Mouse (Mus musculus): ENCODE data around the gene Bco1. TPM values are rescaled to one million over a fixed set of nuclear protein-coding genes. Genes with fewer than 3 reads are reported as not detected.

Gene Bco1
- total RNA-seq, 4 experiments from 2014 or later: 0.15 to 0.16 TPM; not detected in 2

GRCm38 (mm10) chr8:117094053-117094452, 1.6 kb upstream of the Bco1 start:
- DNase-seq: peak; percentile 27

- DNase-seq: no peak
These were observed 1.5 kb downstream of the Bco1 start for GRCm38 (mm10) chr8:117097051-117097563.

DNA sequence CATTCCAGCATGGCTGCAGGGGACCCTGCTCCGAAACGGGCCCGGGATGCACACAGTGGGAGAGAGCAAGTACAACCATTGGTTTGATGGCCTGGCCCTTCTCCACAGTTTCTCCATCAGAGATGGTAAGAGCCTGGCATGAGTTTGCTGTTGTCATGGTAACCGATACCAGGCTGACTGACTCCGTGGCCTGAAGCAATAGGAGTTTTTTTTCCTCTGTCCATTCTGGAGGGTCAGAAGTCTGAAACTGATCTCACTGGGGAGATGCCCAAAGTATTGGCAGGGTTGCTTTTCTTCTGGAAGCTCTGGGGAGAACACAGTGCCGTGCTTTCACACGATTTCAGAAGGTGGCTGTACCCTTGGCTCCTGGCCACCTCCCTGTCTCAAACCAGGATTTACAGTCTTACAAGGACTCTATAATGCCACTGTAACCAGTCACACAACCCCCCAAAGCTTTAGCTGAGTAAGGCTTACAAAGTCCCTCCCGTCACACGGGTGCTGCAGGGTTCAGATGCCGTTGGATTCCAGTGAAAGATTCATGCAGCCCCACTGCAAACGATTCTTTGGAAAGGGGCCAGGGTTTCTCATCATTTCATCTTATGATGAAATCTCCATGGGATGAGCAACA, 2.0 kb downstream of the Bco1 start:
- DNase-seq: no peak

- DNase-seq: peak; percentile 32
These were observed 11.9 kb downstream of the Bco1 start for GRCm38 (mm10) chr8:117107533-117107932.

GRCm38 (mm10) chr8:117109018-117109711, 13.5 kb downstream of the Bco1 start:
- DNase-seq: no peak

- peak; percentile 41 for DNase-seq
These were observed 14.2 kb downstream of the Bco1 start for GRCm38 (mm10) chr8:117109801-117110390.

DNA sequence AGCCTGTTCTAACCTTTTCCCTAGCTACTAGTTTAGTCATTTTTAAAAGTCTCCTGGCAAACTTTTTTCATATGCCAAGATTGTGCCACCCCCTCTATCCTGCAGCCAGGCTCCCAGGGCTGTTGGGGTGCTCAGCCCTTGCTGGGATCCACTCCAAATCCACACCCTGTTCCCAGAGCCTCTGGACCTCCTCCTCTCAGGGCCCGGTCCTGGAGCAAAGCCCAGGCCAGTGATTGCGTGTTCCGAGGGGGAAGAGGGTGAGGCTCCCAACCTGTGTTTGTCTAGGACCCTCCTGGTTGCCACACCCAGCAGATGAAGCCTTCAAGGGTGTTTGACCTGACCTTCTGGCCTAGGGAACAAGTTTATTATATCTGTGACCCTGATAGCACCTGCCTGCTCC, 16.0 kb downstream of the Bco1 start:
- DNase-seq: no peak

GRCm38 (mm10) chr8:117112261-117112660, 16.6 kb downstream of the Bco1 start:
- no peak for DNase-seq

GRCm38 (mm10) chr8:117115094-117115493, 19.4 kb downstream of the Bco1 start:
- no peak for DNase-seq

DNA sequence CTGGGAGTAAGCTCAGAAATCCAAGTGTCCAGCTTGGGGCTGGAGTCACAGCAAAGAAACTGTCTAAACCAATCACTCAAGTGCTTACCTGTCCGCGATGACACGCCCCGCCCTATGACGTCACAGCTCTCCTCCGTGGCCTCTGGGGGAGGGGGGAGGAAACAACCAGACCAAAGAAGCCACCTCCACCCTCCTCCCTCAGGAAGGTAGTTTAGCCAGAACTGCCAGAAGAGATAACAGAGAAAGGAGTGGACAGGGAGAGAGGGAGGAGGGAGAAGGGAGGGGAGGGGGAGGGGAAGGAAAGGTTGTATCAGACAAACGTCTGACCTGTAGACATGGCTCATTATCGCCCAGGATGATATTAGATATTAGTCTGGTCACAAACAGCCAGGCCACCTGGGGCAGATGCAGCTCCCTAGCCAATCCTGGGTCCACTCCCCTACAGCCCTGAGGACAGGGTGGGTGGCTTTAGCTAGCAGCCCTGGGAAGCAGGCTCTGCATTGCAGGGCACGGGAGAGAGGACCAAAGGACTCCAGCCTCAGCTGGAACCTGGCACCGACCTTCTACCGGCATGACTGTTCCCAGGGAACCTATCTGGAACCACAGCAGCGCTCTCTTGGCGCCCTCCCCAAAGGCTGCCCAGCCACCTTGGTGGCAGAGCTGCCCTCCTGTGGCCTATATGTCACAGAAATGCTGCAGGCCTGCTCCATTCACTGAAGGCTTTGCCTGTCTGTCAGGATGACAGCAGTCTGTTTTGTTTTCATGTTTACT, 20.2 kb downstream of the Bco1 start:
- DNase-seq: no peak

DNA sequence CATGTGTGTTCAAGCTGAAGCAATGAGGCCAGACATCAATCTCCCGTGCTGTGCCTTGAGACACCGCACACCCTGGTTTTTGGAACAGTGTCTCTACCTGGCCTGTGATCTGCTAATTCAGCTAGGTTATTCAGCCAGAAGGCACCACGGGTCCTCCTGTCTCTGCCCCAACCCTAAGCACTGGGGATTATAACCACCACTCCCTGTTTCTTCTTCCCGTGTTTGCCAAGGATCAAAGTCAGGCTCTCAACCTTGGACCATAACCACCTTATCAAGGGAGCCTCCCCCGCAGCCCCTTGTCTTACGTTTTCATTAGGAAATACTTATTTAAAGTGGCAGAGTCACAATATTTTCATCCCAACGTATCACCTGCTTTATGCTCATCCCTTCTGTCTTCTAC, 20.9 kb downstream of the Bco1 start:
- DNase-seq: no peak

- DNase-seq: no peak
These were observed 22.8 kb downstream of the Bco1 start for GRCm38 (mm10) chr8:117118409-117118808.

GRCm38 (mm10) chr8:117121277-117121676, 25.6 kb downstream of the Bco1 start:
- no peak for DNase-seq

GRCm38 (mm10) chr8:117123850-117124633, 28.4 kb downstream of the Bco1 start:
- DNase-seq: no peak

DNA sequence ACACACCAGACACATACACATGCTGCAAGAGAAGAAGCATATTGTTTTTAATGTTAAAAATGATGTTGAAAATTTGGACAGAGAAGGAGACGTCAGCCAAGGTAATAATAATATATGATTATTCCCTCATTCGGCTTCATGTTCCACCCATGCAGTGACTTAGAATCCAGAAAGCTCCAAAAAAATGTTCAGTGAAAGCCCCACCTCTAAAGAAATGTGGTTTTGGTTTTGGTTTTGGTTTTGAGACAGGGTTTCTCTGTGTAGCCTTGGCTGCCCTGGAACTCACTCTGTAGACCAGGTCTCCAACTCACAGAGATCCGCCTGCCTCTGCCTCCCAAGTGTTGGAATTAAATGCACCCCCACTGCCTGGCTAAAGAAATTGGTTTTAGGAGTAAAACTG, 30.2 kb downstream of the Bco1 start:
- DNase-seq: no peak

DNA sequence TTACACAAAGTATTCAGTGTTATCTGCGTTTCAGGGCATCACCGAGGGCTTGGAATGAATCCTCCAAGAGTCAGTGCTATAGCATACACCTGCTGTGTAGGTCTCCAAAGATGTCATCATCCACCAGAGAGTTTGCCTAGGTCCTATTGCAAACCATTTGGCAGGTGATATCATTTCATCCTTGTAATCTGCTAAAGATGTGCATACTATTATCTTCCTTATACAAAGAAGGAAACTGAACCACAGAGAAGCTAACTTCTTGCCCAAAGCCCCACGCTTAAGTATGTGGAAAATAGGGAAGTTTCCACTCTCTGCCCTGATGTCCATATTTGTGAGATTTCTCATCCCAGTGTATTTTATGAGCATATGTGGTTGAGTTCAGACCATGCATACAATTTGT, 30.8 kb downstream of the Bco1 start:
- DNase-seq: no peak

GRCm38 (mm10) chr8:117127063-117127462, 31.4 kb downstream of the Bco1 start:
- no peak for DNase-seq

DNA sequence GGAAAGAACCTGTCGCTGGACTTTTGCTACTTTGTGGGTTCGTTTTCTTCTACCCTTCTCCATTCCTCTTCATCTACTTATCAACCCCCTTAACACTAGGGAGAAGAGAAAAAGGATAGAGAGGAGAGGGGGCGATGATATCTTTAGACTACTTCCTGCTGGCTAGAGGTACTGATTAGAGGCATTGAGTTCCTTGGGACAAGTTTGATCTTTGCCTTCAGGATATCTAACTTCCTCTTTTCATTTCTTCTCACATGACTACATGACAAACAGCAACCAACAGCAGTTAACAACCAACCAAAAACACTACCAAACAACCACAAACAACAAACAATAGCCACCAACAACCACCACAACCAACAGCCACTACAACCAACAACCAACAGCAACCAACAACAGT, 38.0 kb downstream of the Bco1 start:
- DNase-seq: no peak

- DNase-seq: no peak
These were observed 40.7 kb downstream of the Bco1 start for GRCm38 (mm10) chr8:117136351-117136750.

DNA sequence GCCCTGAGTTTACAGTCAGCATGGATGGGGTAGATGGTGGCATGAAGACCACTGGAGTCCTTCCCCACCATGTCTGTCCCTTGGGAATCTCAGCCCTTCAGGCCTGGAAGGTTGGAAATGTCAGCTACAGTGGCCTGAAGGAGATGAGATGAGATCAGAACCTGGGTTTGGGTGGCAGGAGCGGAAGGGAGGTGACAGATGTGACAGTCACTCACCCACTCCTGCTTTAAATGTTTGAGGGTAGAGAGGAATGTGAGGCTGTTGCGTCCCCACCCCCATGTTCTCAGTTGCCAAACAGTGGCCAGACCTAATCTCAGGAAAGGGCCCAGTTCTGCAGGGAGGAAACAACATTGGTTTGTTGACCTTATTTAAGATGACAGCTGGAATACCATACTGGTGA, 41.1 kb downstream of the Bco1 start:
- no peak for DNase-seq

DNA sequence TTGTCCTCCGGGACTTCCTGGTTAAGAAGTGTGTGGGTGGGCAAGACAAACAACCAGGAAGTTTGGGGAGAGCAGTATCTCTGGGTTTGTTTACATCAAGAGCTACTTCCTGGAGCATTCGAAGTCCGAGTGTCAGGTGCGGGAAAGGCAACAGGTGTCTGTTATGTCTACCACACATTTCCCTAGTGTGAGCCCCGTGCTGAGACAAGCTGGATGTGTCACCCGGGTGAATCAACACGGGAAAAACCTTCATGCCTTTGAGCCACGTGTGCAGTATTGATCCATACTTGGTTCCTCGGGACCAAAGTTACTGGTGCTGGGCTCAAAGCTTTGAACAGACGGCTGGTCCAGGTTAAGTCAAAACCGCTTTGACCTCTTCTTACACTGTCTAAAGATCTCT, 41.7 kb downstream of the Bco1 start:
- DNase-seq: no peak

DNA sequence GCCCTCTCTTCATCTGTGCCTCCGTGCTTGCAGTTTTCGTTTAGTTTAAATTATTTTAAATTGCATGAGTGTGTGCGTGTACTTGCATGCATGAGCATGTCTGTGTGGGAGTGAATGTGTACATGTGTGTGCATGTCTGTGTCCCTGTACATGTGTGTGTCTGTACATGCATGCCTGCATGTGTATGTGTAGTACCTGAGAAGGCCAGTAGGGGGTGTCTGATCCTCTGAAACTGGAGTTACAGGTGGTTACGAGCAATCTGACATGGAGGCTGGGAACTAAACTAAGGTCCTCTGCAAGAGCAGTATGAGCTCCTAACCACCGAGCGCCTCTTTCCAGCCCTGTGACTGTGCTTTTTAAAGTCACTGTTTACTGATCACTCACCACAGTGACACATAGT, 52.9 kb downstream of the Bco1 start:
- no peak for DNase-seq

Data from adrenal gland, adult 8-10 months (tissue).